Mouse (Mus musculus) liver, embryonic 14.5 days (tissue): ENCODE data around the gene Cfap300. TPM values are rescaled to one million over a fixed set of nuclear protein-coding genes. Genes with fewer than 3 reads are reported as not detected.

Experiments
- ATAC-seq: fragments of 200-750 bp; cut with Nextera tagmentation; 2 replicates; pipeline ENCODE4 v1.8.0; 2017; ENCODE audit warnings: moderate number of reproducible peaks, mild to moderate bottlenecking, moderate library complexity; ENCODE audit not compliant: insufficient read depth
- DNase-seq, 3 experiments: peaks; one replicate each; pipeline ENCODE4 v3.0.0-alpha.2; 2012 to 2013; ENCODE audit warnings: low read depth in 3 of 3, low spot score in 3 of 3
- H3K27ac ChIP-seq: fragments of 300-500 bp; sonication (generic); 2 replicates; pipeline ENCODE4 v1.5.1; 2014; ENCODE audit warnings: moderate library complexity, mild to moderate bottlenecking, control low read depth, inconsistent platforms
- H3K27me3 ChIP-seq: fragments of 300-500 bp; sonication (generic); 2 replicates; pipeline ENCODE4 v1.6.1; 2014; ENCODE audit warnings: mild to moderate bottlenecking, low read length, moderate library complexity; ENCODE audit not compliant: control insufficient read depth, insufficient read depth
- H3K36me3 ChIP-seq: fragments of 300-500 bp; sonication (generic); replicated peaks from 2 replicates; pipeline ENCODE4 v1.6.1; 2014; ENCODE audit warnings: low read depth; ENCODE audit not compliant: control insufficient read depth, insufficient read depth
- H3K4me1 ChIP-seq, 2 experiments: fragments of 200-500 bp in 1 of 2; fragments of 300-500 bp in 1 of 2; sonication (generic) in 1 of 2; replicated peaks; 2 replicates each; pipeline ENCODE4 v1.6.1; 2012 to 2014; ENCODE audit warnings: antibody characterized with exemption in 1 of 2, inconsistent platforms in 1 of 2, low read length in 1 of 2; ENCODE audit not compliant: control insufficient read depth in 2 of 2, insufficient read depth in 2 of 2
- H3K4me2 ChIP-seq: fragments of 300-500 bp; sonication (generic); 2 replicates; pipeline ENCODE4 v1.6.1; 2014; ENCODE audit warnings: low read depth, mild to moderate bottlenecking, control low read depth, moderate library complexity
- H3K4me3 ChIP-seq, 2 experiments: fragments of 200-500 bp in 1 of 2; fragments of 300-500 bp in 1 of 2; sonication (generic) in 1 of 2; 2 replicates each; pipeline ENCODE4 v1.5.1; 2012 to 2014; ENCODE audit warnings: low read depth in 2 of 2, low read length in 2 of 2, mild to moderate bottlenecking in 2 of 2, control low read depth in 1 of 2, inconsistent platforms in 1 of 2, moderate library complexity in 1 of 2; ENCODE audit not compliant: insufficient read depth in 1 of 2
- H3K9ac ChIP-seq: fragments of 300-500 bp; sonication (generic); replicated peaks from 2 replicates; pipeline ENCODE4 v1.6.1; 2014; ENCODE audit warnings: mild to moderate bottlenecking, control low read depth, moderate library complexity
- H3K9me3 ChIP-seq: fragments of 300-500 bp; sonication (generic); 2 replicates; pipeline ENCODE4 v1.6.1; 2016; ENCODE audit warnings: low read length, mixed read lengths; ENCODE audit not compliant: control insufficient read depth
- CTCF ChIP-seq: IDR thresholded peaks from 2 replicates; pipeline ENCODE4 v1.5.1; 2016; ENCODE audit warnings: antibody characterized with exemption, low read depth, control low read depth
- EP300 ChIP-seq: IDR thresholded peaks from 2 replicates; pipeline ENCODE4 v1.6.1; 2016; ENCODE audit warnings: antibody characterized with exemption, low read depth
- WGBS: fragments of 180-500 bp; shearing (Covaris S2); extraction: QIAGEN DNeasy Blood & Tissue Kit; methylation state at CpG from one replicate; pipeline ENCODE4 v1.1.7; 2014; ENCODE audit not compliant: insufficient replicate concordance; 5-methylcytosine and 5-hydroxymethylcytosine counted together
- polyA plus RNA-seq, 2 experiments: library from polyadenylated mRNA; depleted of rRNA in 1 of 2; stranded (reverse) in 1 of 2; unstranded in 1 of 2; fragments of >200 nt; fragmentation: Nextera tagmentation in 1 of 2; extraction: Ambion mirVana in 1 of 2; gene quantifications; 2 replicates each; pipeline versions ENCODE4 v1.2.1 to v1.2.3; 2012 to 2014

Cfap300 gene
- polyA plus RNA-seq, 2 experiments = 0.51 to 1.3 TPM

GRCm38 (mm10) chr9:7979153-7979916 is 63.3 kb downstream of the Cfap300 start:
- no peaks in the 10 kb centered on the region for H3K4me1 ChIP-seq
- no peak overlapping the region for H3K4me2 ChIP-seq
- H3K9me3 ChIP-seq = no peaks in the 10 kb centered on the region
- no peak overlapping the region for H3K27ac ChIP-seq
- no peak for ATAC-seq
- TF ChIP-seq CTCF = no peak
- TF ChIP-seq EP300 = no peak
- 59% methylated on average over 11 of the region's 11 CpGs for WGBS
- no peak overlapping the region for H3K4me3 ChIP-seq
- no peaks in the 10 kb centered on the region for H3K36me3 ChIP-seq
- H3K9ac ChIP-seq = no peak overlapping the region
- no peaks in the 10 kb centered on the region for H3K27me3 ChIP-seq
- DNase-seq = no peak

- TF ChIP-seq EP300 (no peak), CTCF (peak; percentile 32; the same call in 1 of the 2 replicates)
- Histone ChIP-seq H3K36me3 (no peaks in the 10 kb centered on the region), H3K9me3 (no peaks in the 10 kb centered on the region), H3K27me3 (no peaks in the 10 kb centered on the region), H3K4me2 (no peak overlapping the region), H3K4me3 (no peak overlapping the region), H3K27ac (no peak overlapping the region), H3K9ac (no peak overlapping the region), H3K4me1 (no peaks in the 10 kb centered on the region)
- WGBS = 63% methylated on average over 3 of the region's 3 CpGs
- DNase-seq = no peak
- no peak for ATAC-seq
These were observed 64.1 kb downstream of the Cfap300 start for GRCm38 (mm10) chr9:7978502-7978901.

DNA sequence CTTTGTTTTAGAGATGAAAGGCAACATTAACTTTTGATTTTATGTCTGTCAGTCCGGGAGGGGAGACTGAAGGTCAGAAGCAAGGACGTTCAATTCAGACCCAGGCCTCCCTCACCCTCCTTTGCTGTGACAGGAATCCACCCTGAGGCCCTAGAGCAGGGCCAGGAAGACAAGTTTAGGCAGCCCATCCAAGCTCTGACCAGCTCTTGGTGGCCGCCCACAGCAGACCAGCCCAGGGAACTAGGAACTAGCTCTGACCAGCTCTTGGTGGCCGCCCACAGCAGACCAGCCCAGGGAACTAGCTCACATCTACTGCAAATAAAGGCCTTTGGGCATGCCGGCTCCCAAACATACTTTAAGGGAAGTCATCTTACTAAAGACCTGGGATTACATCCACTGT is 65.0 kb downstream of the Cfap300 start:
- Histone ChIP-seq H3K36me3 (no peaks in the 10 kb centered on the region), H3K4me2 (no peak overlapping the region), H3K27me3 (no peaks in the 10 kb centered on the region), H3K4me1 (no peaks in the 10 kb centered on the region), H3K9ac (no peak overlapping the region), H3K4me3 (no peak overlapping the region), H3K9me3 (no peaks in the 10 kb centered on the region), H3K27ac (no peak overlapping the region)
- DNase-seq (no peak), ATAC-seq (no peak)
- 58% methylated on average over 5 of the region's 5 CpGs for WGBS
- TF ChIP-seq EP300 = no peak
- no peak for TF ChIP-seq CTCF

- H3K9ac ChIP-seq = no peak overlapping the region
- H3K4me3 ChIP-seq = no peak overlapping the region
These were observed 70.6 kb downstream of the Cfap300 start for GRCm38 (mm10) chr9:7971993-7972392.

More at GRCm38 (mm10) chr9:7971993-7972392, 70.6 kb downstream of the Cfap300 start:
- DNase-seq (no peak), ATAC-seq (no peak)
- Histone ChIP-seq H3K4me2 (no peak overlapping the region), H3K27me3 (no peaks in the 10 kb centered on the region), H3K4me1 (no peaks in the 10 kb centered on the region), H3K36me3 (no peaks in the 10 kb centered on the region), H3K27ac (no peak overlapping the region), H3K9me3 (no peaks in the 10 kb centered on the region)
- WGBS = 49% methylated on average over 2 of the region's 2 CpGs
- TF ChIP-seq EP300 (no peak), CTCF (no peak)

Other genes starting within 250 kb of the Cfap300 start
- gene Birc2, start 205.8 kb downstream of the Cfap300 start, polyA plus RNA-seq (2012; rRNA removed) = 7.0 and 9.4 TPM in 2 replicates
- gene Birc2, start 205.8 kb downstream of the Cfap300 start, polyA plus RNA-seq (2014; fragmentation: Nextera tagmentation; extraction: Ambion mirVana) = 13.1 and 14.1 TPM in 2 replicates
- 3.6 and 4.7 TPM in 2 replicates for gene Birc3, start 169.6 kb downstream of the Cfap300 start, polyA plus RNA-seq (2012; rRNA removed)
- 4.7 and 6.1 TPM in 2 replicates for gene Birc3, start 169.6 kb downstream of the Cfap300 start, polyA plus RNA-seq (2014; fragmentation: Nextera tagmentation; extraction: Ambion mirVana)
- gene Yap1, start 38.2 kb downstream of the Cfap300 start, polyA plus RNA-seq (2012; rRNA removed) = 3.4 and 4.1 TPM in 2 replicates
- 2.6 and 2.9 TPM in 2 replicates for gene Yap1, start 38.2 kb downstream of the Cfap300 start, polyA plus RNA-seq (2014; fragmentation: Nextera tagmentation; extraction: Ambion mirVana)
- gene Cep126, start 91.5 kb upstream of the Cfap300 start, polyA plus RNA-seq (2012; rRNA removed) = 0.26 and 0.27 TPM in 2 replicates
- 0.19 and 0.30 TPM in 2 replicates for gene Cep126, start 91.5 kb upstream of the Cfap300 start, polyA plus RNA-seq (2014; fragmentation: Nextera tagmentation; extraction: Ambion mirVana)